Mouse (Mus musculus) midbrain, embryonic 15.5 days (tissue): ENCODE data around the gene Stk39. TPM values are rescaled to one million over a fixed set of nuclear protein-coding genes. Genes with fewer than 3 reads are reported as not detected.
A peak's percentile ranks its signal among the peaks of the same experiment; 100 is the strongest.

ENCODE experiments used
- ATAC-seq: fragments of 200-750 bp; cut with Nextera tagmentation; replicated peaks from 2 replicates; pipeline ENCODE4 v1.8.0; 2017; ENCODE audit warnings: moderate TSS enrichment
- H3K27ac ChIP-seq: fragments of 300-500 bp; sonication (generic); 2 replicates; pipeline ENCODE4 v1.5.1; 2015; ENCODE audit warnings: mild to moderate bottlenecking, inconsistent platforms
- H3K27me3 ChIP-seq: fragments of 300-500 bp; sonication (generic); replicated peaks from 2 replicates; pipeline ENCODE4 v1.6.1; 2015; ENCODE audit warnings: inconsistent platforms
- H3K36me3 ChIP-seq: fragments of 300-500 bp; sonication (generic); replicated peaks from 2 replicates; pipeline ENCODE4 v1.6.1; 2015; ENCODE audit warnings: inconsistent platforms
- H3K4me1 ChIP-seq: fragments of 300-500 bp; sonication (generic); 2 replicates; pipeline ENCODE4 v1.6.1; 2015; ENCODE audit warnings: inconsistent platforms
- H3K4me2 ChIP-seq: fragments of 300-500 bp; sonication (generic); 2 replicates; pipeline ENCODE4 v1.6.1; 2015; ENCODE audit warnings: inconsistent platforms, mild to moderate bottlenecking, moderate library complexity
- H3K4me3 ChIP-seq: fragments of 300-500 bp; sonication (generic); 2 replicates; pipeline ENCODE4 v1.5.1; 2015; ENCODE audit warnings: mild to moderate bottlenecking, inconsistent platforms
- H3K9ac ChIP-seq: fragments of 300-500 bp; sonication (generic); 2 replicates; pipeline ENCODE4 v1.6.1; 2015; ENCODE audit warnings: mild to moderate bottlenecking, inconsistent platforms
- H3K9me3 ChIP-seq: fragments of 300-500 bp; sonication (generic); 2 replicates; pipeline ENCODE4 v1.6.1; 2016; ENCODE audit warnings: inconsistent platforms
- WGBS: fragments of 180-500 bp; shearing (Covaris S2); methylation state at CpG from one replicate; pipeline ENCODE4 v1.1.7; 2015; ENCODE audit warnings: mixed read lengths; 5-methylcytosine and 5-hydroxymethylcytosine counted together
- polyA plus RNA-seq: library from polyadenylated mRNA; unstranded; fragments of >200 nt; fragmentation: Nextera tagmentation; extraction: Ambion mirVana; gene quantifications from 2 replicates; pipeline ENCODE4 v1.2.1, GENCODE M21; 2015

Gene Stk39
- polyA plus RNA-seq, 1 experiment from 2014 or later, result 22.7 TPM

GRCm38 (mm10) chr2:68306519-68306918 lies 165.5 kb downstream of the Stk39 start:
- Histone ChIP-seq H3K9ac (no peak overlapping the region), H3K27ac (no peak overlapping the region), H3K4me2 (no peak overlapping the region), H3K4me1 (peaks cover 7% of the 10 kb centered on the region; the same call in 1 of the 2 replicates), H3K4me3 (no peak overlapping the region), H3K27me3 (no peaks in the 10 kb centered on the region), H3K9me3 (no peaks in the 10 kb centered on the region), H3K36me3 (0 out of 2 replicates have a peak, but pooled peaks cover 5% of the 10 kb centered on the region)
- ATAC-seq, result no peak
- 73% methylated on average over 4 of the region's 4 CpGs for whole genome bisulfite sequencing

DNA sequence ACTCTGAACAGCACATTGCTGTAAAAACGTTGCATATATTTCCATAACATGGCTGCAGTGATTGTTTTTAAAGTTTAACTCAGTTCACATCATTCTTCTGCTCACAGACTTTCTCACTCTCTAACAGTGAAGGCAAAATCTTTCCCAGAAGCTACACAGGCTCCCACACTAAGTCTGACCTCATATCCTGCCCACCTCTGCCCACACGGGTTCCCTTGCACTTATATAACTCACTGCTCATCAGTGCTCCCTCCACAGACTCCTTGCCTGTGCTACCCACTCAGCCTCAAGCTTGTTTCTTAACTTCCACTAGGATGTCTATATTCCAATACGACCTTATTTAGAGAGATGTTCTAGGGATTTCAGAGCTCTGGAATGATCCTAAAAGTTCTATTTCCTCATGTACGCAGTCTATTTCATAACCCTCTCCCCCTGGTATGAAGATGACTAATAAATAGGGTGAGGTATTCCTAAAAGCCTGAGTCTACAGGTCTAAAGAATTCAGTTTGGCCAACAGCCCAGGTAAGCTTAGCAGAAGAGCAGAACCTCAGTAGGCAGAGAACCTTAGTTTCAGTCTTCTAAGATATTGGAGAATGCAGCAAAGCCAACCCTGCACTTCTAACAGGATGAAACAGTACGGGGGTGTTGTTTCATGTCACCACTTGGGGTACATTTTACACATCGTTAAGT lies 167.2 kb downstream of the Stk39 start:
- H3K4me2 ChIP-seq, result no peak overlapping the region
- 0 out of 2 replicates have a peak, but pooled peaks cover 5% of the 10 kb centered on the region for H3K36me3 ChIP-seq
- no peaks in the 10 kb centered on the region for H3K27me3 ChIP-seq
- H3K9me3 ChIP-seq, result no peaks in the 10 kb centered on the region
- no peak overlapping the region for H3K9ac ChIP-seq
- no peak overlapping the region for H3K4me3 ChIP-seq
- WGBS, result 97% methylated on average over 6 of the region's 6 CpGs
- peaks cover 9% of the 10 kb centered on the region; the same call in 1 of the 2 replicates for H3K4me1 ChIP-seq
- no peak overlapping the region for H3K27ac ChIP-seq
- no peak for ATAC-seq

GRCm38 (mm10) chr2:68301811-68302542 lies 170.1 kb downstream of the Stk39 start:
- Histone ChIP-seq H3K4me3 (no peak overlapping the region), H3K4me2 (no peak overlapping the region), H3K36me3 (peaks cover 5% of the 10 kb centered on the region; the same call in 1 of the 2 replicates), H3K27ac (0 out of 2 replicates have a peak overlapping the region, but pooled peaks have one; percentile 29), H3K27me3 (no peaks in the 10 kb centered on the region), H3K9ac (no peak overlapping the region), H3K4me1 (peaks cover 9% of the 10 kb centered on the region; the same call in 1 of the 2 replicates), H3K9me3 (no peaks in the 10 kb centered on the region)
- WGBS, result 46% methylated on average over 4 of the region's 4 CpGs
- peak; percentile 76 for ATAC-seq

DNA sequence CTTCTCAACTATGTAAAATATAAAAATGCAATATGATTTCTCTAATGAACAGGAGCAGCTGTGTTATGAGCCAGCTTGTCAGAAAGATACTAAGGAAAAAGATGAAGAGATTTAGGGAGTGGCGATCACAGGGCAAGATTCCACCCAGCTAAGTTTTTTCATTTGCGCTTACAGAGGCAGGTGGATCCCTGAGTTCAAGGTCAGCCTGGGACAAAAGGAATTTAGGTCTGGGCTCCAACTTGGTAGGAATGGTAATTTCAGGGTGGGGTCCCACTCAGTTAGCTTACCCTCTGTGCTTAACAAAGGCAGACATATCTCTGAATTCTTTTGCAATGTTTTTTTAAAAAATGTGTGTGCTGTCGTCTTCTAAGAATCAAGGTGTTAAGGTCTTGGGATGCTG lies 173.7 kb downstream of the Stk39 start:
- Histone ChIP-seq H3K4me2 (no peak overlapping the region), H3K27me3 (no peaks in the 10 kb centered on the region), H3K4me3 (no peak overlapping the region), H3K27ac (no peak overlapping the region), H3K9ac (no peak overlapping the region), H3K4me1 (peaks cover 9% of the 10 kb centered on the region; the same call in 1 of the 2 replicates), H3K36me3 (no peaks in the 10 kb centered on the region; the same call in 1 of the 2 replicates), H3K9me3 (no peaks in the 10 kb centered on the region)
- WGBS, result 91% methylated on average over 3 of the region's 3 CpGs
- ATAC-seq, result no peak

GRCm38 (mm10) chr2:68297955-68298354 lies 174.1 kb downstream of the Stk39 start:
- H3K36me3 ChIP-seq, result no peaks in the 10 kb centered on the region; the same call in 1 of the 2 replicates
- H3K9ac ChIP-seq, result no peak overlapping the region
- no peaks in the 10 kb centered on the region for H3K9me3 ChIP-seq
- ATAC-seq, result no peak
- 96% methylated on average over 2 of the region's 2 CpGs for WGBS
- no peak overlapping the region for H3K4me2 ChIP-seq
- H3K27me3 ChIP-seq, result no peaks in the 10 kb centered on the region
- H3K27ac ChIP-seq, result no peak overlapping the region
- no peak overlapping the region for H3K4me3 ChIP-seq
- H3K4me1 ChIP-seq, result peaks cover 9% of the 10 kb centered on the region; the same call in 1 of the 2 replicates

DNA sequence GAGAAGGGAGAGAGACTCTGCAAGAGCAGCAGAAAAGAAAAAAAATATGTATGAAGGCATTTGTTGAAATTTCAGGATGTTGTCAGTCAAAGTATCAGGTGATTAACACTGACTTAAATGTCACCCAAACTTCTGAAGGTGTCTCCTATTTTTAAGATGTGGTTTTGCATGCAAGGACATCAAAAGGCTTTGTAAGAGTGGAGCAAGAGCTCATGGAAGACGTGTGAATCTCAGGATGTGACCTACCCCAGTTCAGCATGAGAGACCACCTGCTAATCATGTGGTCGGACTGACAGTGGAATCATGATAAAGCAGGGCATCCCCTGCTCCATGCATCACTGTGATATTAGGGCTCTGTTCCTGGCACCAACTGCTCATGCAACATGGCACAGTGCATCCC lies 175.3 kb downstream of the Stk39 start:
- no peaks in the 10 kb centered on the region for H3K9me3 ChIP-seq
- H3K36me3 ChIP-seq, result no peaks in the 10 kb centered on the region; the same call in 1 of the 2 replicates
- H3K9ac ChIP-seq, result no peak overlapping the region
- no peak overlapping the region for H3K27ac ChIP-seq
- 0 out of 2 replicates have a peak, but pooled peaks cover 4% of the 10 kb centered on the region for H3K4me1 ChIP-seq
- no peak overlapping the region for H3K4me2 ChIP-seq
- no peak overlapping the region for H3K4me3 ChIP-seq
- no peaks in the 10 kb centered on the region for H3K27me3 ChIP-seq
- ATAC-seq, result no peak
- 82% methylated on average over 2 of the region's 2 CpGs for WGBS

GRCm38 (mm10) chr2:68292539-68293320 lies 179.3 kb downstream of the Stk39 start:
- no peaks in the 10 kb centered on the region for H3K27me3 ChIP-seq
- no peaks in the 10 kb centered on the region; the same call in 1 of the 2 replicates for H3K36me3 ChIP-seq
- 0 out of 2 replicates have a peak, but pooled peaks have one; percentile 24 for ATAC-seq
- no peaks in the 10 kb centered on the region for H3K9me3 ChIP-seq
- H3K27ac ChIP-seq, result no peak overlapping the region
- no peak overlapping the region for H3K9ac ChIP-seq
- H3K4me1 ChIP-seq, result no peaks in the 10 kb centered on the region; the same call in 1 of the 2 replicates
- 82% methylated on average over 16 of the region's 16 CpGs for WGBS
- no peak overlapping the region for H3K4me2 ChIP-seq
- H3K4me3 ChIP-seq, result no peak overlapping the region

- Histone ChIP-seq H3K4me2 (no peak overlapping the region), H3K9ac (no peak overlapping the region), H3K4me3 (no peak overlapping the region), H3K27ac (no peak overlapping the region), H3K27me3 (no peaks in the 10 kb centered on the region), H3K4me1 (no peaks in the 10 kb centered on the region; the same call in 1 of the 2 replicates), H3K36me3 (no peaks in the 10 kb centered on the region), H3K9me3 (no peaks in the 10 kb centered on the region)
- WGBS, result 52% methylated on average over 5 of the region's 5 CpGs
- 0 out of 2 replicates have a peak, but pooled peaks have one; percentile 30 for ATAC-seq
Observed at GRCm38 (mm10) chr2:68291895-68292294, 180.2 kb downstream of the Stk39 start.

DNA sequence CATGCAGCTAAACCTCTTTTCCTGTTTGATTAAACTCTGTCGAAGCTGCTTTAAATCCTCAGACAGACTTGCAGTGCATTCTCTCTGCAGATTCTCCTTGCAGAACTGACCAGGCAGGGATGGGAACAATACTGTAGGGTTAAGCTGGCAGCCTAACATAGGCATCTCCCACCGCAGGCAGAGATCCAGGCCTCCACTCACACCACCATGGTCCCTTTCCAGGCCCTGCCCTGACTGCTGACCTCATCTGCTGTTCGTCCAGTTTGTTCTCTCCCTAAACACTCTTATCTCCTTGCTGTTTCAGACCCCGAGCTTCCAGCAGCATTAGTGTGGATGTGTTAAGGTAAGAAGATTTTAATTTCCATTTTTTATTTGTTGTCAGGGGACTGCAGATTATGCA lies 182.1 kb downstream of the Stk39 start:
- no peak overlapping the region for H3K4me3 ChIP-seq
- ATAC-seq, result peak; percentile 65; the same call in 1 of the 2 replicates
- H3K4me2 ChIP-seq, result no peak overlapping the region
- no peaks in the 10 kb centered on the region for H3K27me3 ChIP-seq
- no peaks in the 10 kb centered on the region for H3K9me3 ChIP-seq
- H3K9ac ChIP-seq, result no peak overlapping the region
- H3K36me3 ChIP-seq, result no peaks in the 10 kb centered on the region
- H3K27ac ChIP-seq, result no peak overlapping the region
- no peaks in the 10 kb centered on the region; the same call in 1 of the 2 replicates for H3K4me1 ChIP-seq
- 32% methylated on average over 4 of the region's 4 CpGs for WGBS

GRCm38 (mm10) chr2:68289177-68289576 lies 182.9 kb downstream of the Stk39 start:
- no peak for ATAC-seq
- no peak overlapping the region for H3K4me3 ChIP-seq
- H3K9ac ChIP-seq, result no peak overlapping the region
- H3K27ac ChIP-seq, result no peak overlapping the region
- no peaks in the 10 kb centered on the region for H3K9me3 ChIP-seq
- no peaks in the 10 kb centered on the region; the same call in 1 of the 2 replicates for H3K4me1 ChIP-seq
- H3K27me3 ChIP-seq, result no peaks in the 10 kb centered on the region
- H3K36me3 ChIP-seq, result no peaks in the 10 kb centered on the region
- WGBS, result 85% methylated on average over 10 of the region's 10 CpGs
- no peak overlapping the region for H3K4me2 ChIP-seq

DNA sequence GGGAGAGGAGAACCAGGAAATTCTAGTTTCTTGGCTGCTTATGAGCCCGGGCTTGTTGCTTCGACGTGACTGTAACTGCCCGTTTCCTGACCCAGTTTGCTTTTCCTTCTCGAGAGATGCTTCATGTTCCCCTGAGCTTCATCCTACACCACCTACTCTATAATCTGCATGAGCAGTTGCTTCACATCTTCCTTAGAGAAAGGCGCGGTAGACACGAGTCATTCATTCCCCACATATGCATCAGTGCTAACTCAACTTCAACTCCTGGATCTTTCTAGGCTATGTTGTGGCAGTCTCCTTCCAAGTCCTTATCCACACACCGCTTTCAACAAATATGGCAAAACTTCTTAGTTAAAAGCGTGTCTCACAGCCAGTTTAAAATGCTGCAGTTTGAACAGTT lies 184.0 kb downstream of the Stk39 start:
- H3K4me1 ChIP-seq, result peaks cover 2% of the 10 kb centered on the region; the same call in 1 of the 2 replicates
- no peaks in the 10 kb centered on the region for H3K36me3 ChIP-seq
- H3K9me3 ChIP-seq, result no peaks in the 10 kb centered on the region
- no peak overlapping the region for H3K9ac ChIP-seq
- no peak overlapping the region for H3K4me3 ChIP-seq
- 96% methylated on average over 10 of the region's 10 CpGs for WGBS
- H3K4me2 ChIP-seq, result no peak overlapping the region
- no peak overlapping the region for H3K27ac ChIP-seq
- no peaks in the 10 kb centered on the region for H3K27me3 ChIP-seq
- ATAC-seq, result no peak

DNA sequence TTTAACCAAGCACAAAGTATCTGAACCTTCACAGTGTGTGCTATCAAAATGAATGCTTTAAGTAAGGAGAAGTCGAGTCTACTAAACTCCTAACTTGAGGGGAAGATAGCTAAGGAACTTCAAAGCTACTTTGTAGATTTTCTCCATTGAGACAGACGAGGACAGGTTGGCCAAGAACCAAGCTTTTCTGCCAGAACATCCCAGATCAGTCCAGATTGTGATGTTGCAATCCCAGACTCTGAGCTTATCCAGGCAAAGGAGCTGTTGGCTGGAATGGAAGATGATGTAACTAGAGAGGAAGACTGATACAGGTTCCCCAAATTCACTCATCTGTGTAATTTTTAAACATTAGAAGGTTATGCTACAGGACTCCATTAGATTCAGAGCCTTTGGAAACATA lies 187.7 kb downstream of the Stk39 start:
- H3K4me3 ChIP-seq, result no peak overlapping the region
- no peaks in the 10 kb centered on the region for H3K9me3 ChIP-seq
- no peak overlapping the region for H3K4me2 ChIP-seq
- H3K27ac ChIP-seq, result no peak overlapping the region
- 0 out of 2 replicates have a peak, but pooled peaks cover 2% of the 10 kb centered on the region for H3K4me1 ChIP-seq
- no peak overlapping the region for H3K9ac ChIP-seq
- no peaks in the 10 kb centered on the region; the same call in 1 of the 2 replicates for H3K36me3 ChIP-seq
- 85% methylated on average over 2 of the region's 2 CpGs for WGBS
- no peak for ATAC-seq
- H3K27me3 ChIP-seq, result no peaks in the 10 kb centered on the region
